Mouse (Mus musculus) hindbrain, embryonic 15.5 days (tissue): Measurements from ENCODE around the gene D930007J09Rik. TPM values are rescaled to one million over a fixed set of nuclear protein-coding genes. Genes with fewer than 3 reads are reported as not detected.
A peak's percentile ranks its signal among the peaks of the same experiment; 100 is the strongest.

ENCODE experiments used
- ATAC-seq: fragments of 200-750 bp; cut with Nextera tagmentation; 2 replicates; pipeline ENCODE4 v1.8.0; 2017; ENCODE audit warnings: low read depth, moderate number of reproducible peaks, moderate TSS enrichment; ENCODE audit not compliant: low FRiP score
- H3K27ac ChIP-seq: fragments of 300-500 bp; sonication (generic); replicated peaks from 2 replicates; pipeline ENCODE4 v1.5.1; 2015; ENCODE audit warnings: mild to moderate bottlenecking, inconsistent platforms
- H3K27me3 ChIP-seq: fragments of 300-500 bp; sonication (generic); 2 replicates; pipeline ENCODE4 v1.6.1; 2015; ENCODE audit warnings: control low read depth, inconsistent platforms
- H3K36me3 ChIP-seq: fragments of 300-500 bp; sonication (generic); 2 replicates; pipeline ENCODE4 v1.6.1; 2015; ENCODE audit warnings: control low read depth, inconsistent platforms
- H3K4me1 ChIP-seq: fragments of 300-500 bp; sonication (generic); replicated peaks from 2 replicates; pipeline ENCODE4 v1.6.1; 2015; ENCODE audit warnings: control low read depth, inconsistent platforms
- H3K4me2 ChIP-seq: fragments of 300-500 bp; sonication (generic); 2 replicates; pipeline ENCODE4 v1.6.1; 2015; ENCODE audit warnings: moderate library complexity, mild to moderate bottlenecking, inconsistent platforms
- H3K4me3 ChIP-seq: fragments of 300-500 bp; sonication (generic); 2 replicates; pipeline ENCODE4 v1.5.1; 2015; ENCODE audit warnings: mild to moderate bottlenecking, inconsistent platforms
- H3K9ac ChIP-seq: fragments of 300-500 bp; sonication (generic); 2 replicates; pipeline ENCODE4 v1.6.1; 2015; ENCODE audit warnings: inconsistent platforms
- H3K9me3 ChIP-seq: fragments of 300-500 bp; sonication (generic); 2 replicates; pipeline ENCODE4 v1.6.1; 2016; ENCODE audit warnings: control low read depth, inconsistent platforms
- WGBS: fragments of 180-500 bp; shearing (Covaris S2); methylation state at CpG from one replicate; pipeline ENCODE4 v1.1.7; 2015; 5-methylcytosine and 5-hydroxymethylcytosine counted together
- polyA plus RNA-seq: library from polyadenylated mRNA; unstranded; fragments of >200 nt; fragmentation: Nextera tagmentation; extraction: Ambion mirVana; gene quantifications from 2 replicates; pipeline ENCODE4 v1.2.1, GENCODE M21; 2015

The D930007J09Rik gene
- polyA plus RNA-seq, 1 experiment from 2014 or later: not detected

- no peaks in the 10 kb centered on the region for H3K9me3 ChIP-seq
- peak overlapping the region; percentile 78 for H3K4me3 ChIP-seq
- peak overlapping the region; percentile 60 for H3K4me2 ChIP-seq
- 67% methylated on average over 4 of the region's 4 CpGs for WGBS
- H3K27ac ChIP-seq: no peak overlapping the region
- H3K36me3 ChIP-seq: peaks cover 21% of the 10 kb centered on the region
- no peaks in the 10 kb centered on the region for H3K27me3 ChIP-seq
- ATAC-seq: no peak
- H3K4me1 ChIP-seq: peaks cover 30% of the 10 kb centered on the region
- peak overlapping the region; percentile 82 for H3K9ac ChIP-seq
Measured at GRCm38 (mm10) chr13:32803701-32804345, 1.2 kb upstream of the D930007J09Rik start.

GRCm38 (mm10) chr13:32801693-32802221, 892 bp downstream of the D930007J09Rik start, which contains the start of gene Wrnip1:
Gene Wrnip1, plus strand, starts transcription at chr13:32802038.
- Histone ChIP-seq H3K36me3 (peaks cover 8% of the 10 kb centered on the region), H3K9me3 (no peaks in the 10 kb centered on the region), H3K4me2 (peak within 1 kb of the TSS; percentile 60), H3K4me1 (peaks cover 30% of the 10 kb centered on the region), H3K27ac (peak within 1 kb of the TSS; percentile 88), H3K4me3 (peak within 1 kb of the TSS; percentile 78), H3K9ac (peak within 1 kb of the TSS; percentile 82), H3K27me3 (no peaks in the 10 kb centered on the region)
- under 1% methylated on average over 51 of the region's 51 CpGs for WGBS
- ATAC-seq: peak; percentile 99

- H3K4me1 ChIP-seq: peaks cover 30% of the 10 kb centered on the region
- H3K27ac ChIP-seq: peak overlapping the region; percentile 79
- H3K4me2 ChIP-seq: peak overlapping the region; percentile 60
- no peaks in the 10 kb centered on the region for H3K36me3 ChIP-seq
- peak overlapping the region; percentile 78; the same call in 1 of the 2 replicates for H3K4me3 ChIP-seq
- ATAC-seq: no peak
- H3K9me3 ChIP-seq: no peaks in the 10 kb centered on the region
- no peaks in the 10 kb centered on the region for H3K27me3 ChIP-seq
- peak overlapping the region; percentile 40; the same call in 1 of the 2 replicates for H3K9ac ChIP-seq
Measured at GRCm38 (mm10) chr13:32800859-32801258, 1.8 kb downstream of the D930007J09Rik start.

GRCm38 (mm10) chr13:32799131-32799530, 3.5 kb downstream of the D930007J09Rik start:
- Histone ChIP-seq H3K9me3 (no peaks in the 10 kb centered on the region), H3K4me2 (no peak overlapping the region), H3K27ac (no peak overlapping the region), H3K9ac (no peak overlapping the region), H3K36me3 (no peaks in the 10 kb centered on the region), H3K27me3 (no peaks in the 10 kb centered on the region), H3K4me3 (no peak overlapping the region), H3K4me1 (peaks cover 18% of the 10 kb centered on the region)
- 77% methylated on average over 2 of the region's 2 CpGs for WGBS
- ATAC-seq: no peak

- H3K9me3 ChIP-seq: no peaks in the 10 kb centered on the region
- no peaks in the 10 kb centered on the region for H3K36me3 ChIP-seq
- no peaks in the 10 kb centered on the region for H3K27me3 ChIP-seq
- no peak overlapping the region for H3K9ac ChIP-seq
- no peak overlapping the region for H3K4me2 ChIP-seq
- peaks cover 7% of the 10 kb centered on the region for H3K4me1 ChIP-seq
- ATAC-seq: no peak
- WGBS: 91% methylated on average over 1 of the region's 1 CpGs
- no peak overlapping the region for H3K27ac ChIP-seq
- H3K4me3 ChIP-seq: no peak overlapping the region
Measured at GRCm38 (mm10) chr13:32797085-32797484, 5.6 kb downstream of the D930007J09Rik start.

GRCm38 (mm10) chr13:32795166-32795565, 7.5 kb downstream of the D930007J09Rik start:
- Histone ChIP-seq H3K36me3 (no peaks in the 10 kb centered on the region), H3K27me3 (no peaks in the 10 kb centered on the region), H3K4me3 (no peak overlapping the region), H3K4me1 (no peaks in the 10 kb centered on the region), H3K4me2 (no peak overlapping the region), H3K27ac (no peak overlapping the region), H3K9ac (no peak overlapping the region), H3K9me3 (no peaks in the 10 kb centered on the region)
- 93% methylated on average over 5 of the region's 5 CpGs for WGBS
- ATAC-seq: no peak

- H3K9ac ChIP-seq: no peak overlapping the region
- WGBS: 67% methylated on average over 2 of the region's 2 CpGs
- peak; percentile 30; the same call in 1 of the 2 replicates for ATAC-seq
Measured at GRCm38 (mm10) chr13:32794619-32795018, 8.0 kb downstream of the D930007J09Rik start.

GRCm38 (mm10) chr13:32789781-32790180, 12.9 kb downstream of the D930007J09Rik start:
- Histone ChIP-seq H3K4me2 (no peak overlapping the region), H3K27ac (no peak overlapping the region), H3K27me3 (no peaks in the 10 kb centered on the region), H3K4me1 (no peaks in the 10 kb centered on the region), H3K4me3 (no peak overlapping the region), H3K36me3 (no peaks in the 10 kb centered on the region), H3K9ac (no peak overlapping the region), H3K9me3 (no peaks in the 10 kb centered on the region)
- no peak for ATAC-seq
- WGBS: 84% methylated on average over 4 of the region's 4 CpGs

More at GRCm38 (mm10) chr13:32794619-32795018, 8.0 kb downstream of the D930007J09Rik start:
- H3K4me2 ChIP-seq: no peak overlapping the region
- H3K27me3 ChIP-seq: no peaks in the 10 kb centered on the region
- no peaks in the 10 kb centered on the region for H3K4me1 ChIP-seq
- H3K9me3 ChIP-seq: no peaks in the 10 kb centered on the region
- H3K36me3 ChIP-seq: no peaks in the 10 kb centered on the region
- H3K4me3 ChIP-seq: no peak overlapping the region
- H3K27ac ChIP-seq: no peak overlapping the region

- ATAC-seq: no peak
Measured at GRCm38 (mm10) chr13:32787584-32787983, 15.1 kb downstream of the D930007J09Rik start.

GRCm38 (mm10) chr13:32783816-32784215, 18.8 kb downstream of the D930007J09Rik start, which contains the start of gene Mylk4:
Gene Mylk4, minus strand, starts transcription at chr13:32783954.
- H3K9me3 ChIP-seq: no peaks in the 10 kb centered on the region

More at GRCm38 (mm10) chr13:32787584-32787983, 15.1 kb downstream of the D930007J09Rik start:
- 85% methylated on average over 2 of the region's 2 CpGs for WGBS
- H3K9ac ChIP-seq: no peak overlapping the region
- no peak overlapping the region for H3K27ac ChIP-seq
- H3K36me3 ChIP-seq: no peaks in the 10 kb centered on the region
- H3K27me3 ChIP-seq: no peaks in the 10 kb centered on the region
- H3K4me1 ChIP-seq: no peaks in the 10 kb centered on the region
- H3K4me2 ChIP-seq: no peak overlapping the region
- no peak overlapping the region for H3K4me3 ChIP-seq
- no peaks in the 10 kb centered on the region for H3K9me3 ChIP-seq

GRCm38 (mm10) chr13:32783055-32783454, 19.6 kb downstream of the D930007J09Rik start:
- WGBS: 69% methylated on average over 5 of the region's 5 CpGs
- Histone ChIP-seq H3K4me1 (no peaks in the 10 kb centered on the region), H3K4me3 (no peak overlapping the region), H3K27ac (no peak overlapping the region), H3K9me3 (no peaks in the 10 kb centered on the region), H3K27me3 (no peaks in the 10 kb centered on the region), H3K9ac (no peak overlapping the region), H3K36me3 (no peaks in the 10 kb centered on the region), H3K4me2 (no peak overlapping the region)
- no peak for ATAC-seq

More at GRCm38 (mm10) chr13:32783816-32784215, 18.8 kb downstream of the D930007J09Rik start, which contains the start of gene Mylk4:
- Histone ChIP-seq H3K27me3 (no peaks in the 10 kb centered on the region), H3K36me3 (no peaks in the 10 kb centered on the region), H3K4me3 (no peak within 1 kb of the TSS), H3K27ac (no peak within 1 kb of the TSS), H3K4me1 (no peaks in the 10 kb centered on the region), H3K4me2 (no peak within 1 kb of the TSS), H3K9ac (no peak within 1 kb of the TSS)
- ATAC-seq: no peak
- WGBS: 86% methylated on average over 8 of the region's 8 CpGs

- Histone ChIP-seq H3K36me3 (no peaks in the 10 kb centered on the region), H3K4me3 (no peak overlapping the region), H3K9me3 (no peaks in the 10 kb centered on the region), H3K27me3 (no peaks in the 10 kb centered on the region), H3K9ac (no peak overlapping the region), H3K27ac (no peak overlapping the region), H3K4me1 (no peaks in the 10 kb centered on the region), H3K4me2 (no peak overlapping the region)
- no peak for ATAC-seq
- 75% methylated on average over 3 of the region's 3 CpGs for WGBS
Measured at GRCm38 (mm10) chr13:32778861-32779260, 23.8 kb downstream of the D930007J09Rik start.
